Mouse (Mus musculus): ENCODE results near the gene Lyrm7. TPM values are rescaled to one million over a fixed set of nuclear protein-coding genes. Genes with fewer than 3 reads are reported as not detected.
"Not testable (repeated sequence)": the region's sequence is repeated elsewhere in the genome, so short reads cannot be mapped to it uniquely, and the experiment has no call there.

Lyrm7 gene
- polyA plus RNA-seq, 1 experiment from 2014 or later: 7.7 TPM

DNA sequence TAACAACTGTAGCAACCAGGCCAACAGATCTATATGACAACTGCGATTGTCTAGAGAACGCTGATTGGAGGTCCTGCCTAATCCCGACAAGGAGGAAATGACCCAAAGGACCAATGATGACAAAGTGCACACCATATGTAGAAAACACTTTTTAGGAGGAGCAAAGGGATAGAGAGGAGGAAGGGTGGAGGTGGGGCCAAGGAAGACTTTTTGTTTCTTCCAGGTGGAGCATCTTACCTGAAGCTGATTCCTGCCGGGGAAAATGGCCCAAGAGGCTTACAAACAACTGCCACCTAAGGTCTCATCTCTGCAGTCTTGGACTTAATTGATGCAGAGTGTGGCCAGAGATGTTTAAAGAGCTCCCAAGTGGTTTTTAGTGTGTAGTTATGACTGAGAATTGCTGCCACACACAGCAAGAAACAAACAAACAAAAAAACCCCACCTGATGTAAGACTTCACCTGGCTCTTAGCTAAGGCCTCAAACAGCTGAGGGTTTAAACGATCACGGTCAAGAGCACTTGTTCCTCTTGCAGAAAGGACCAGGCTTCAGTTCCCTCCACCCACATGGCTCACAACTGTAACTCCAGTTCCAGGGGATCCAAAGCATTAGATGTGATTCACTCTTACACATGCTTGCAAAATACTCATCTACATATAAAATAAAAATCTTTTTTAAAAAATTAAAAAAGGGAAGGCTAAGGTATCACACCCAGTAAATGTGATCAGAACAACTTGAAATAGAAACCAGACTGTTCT lies 4.8 kb upstream of the Lyrm7 start:
- H3K4me2 ChIP-seq (ENCODE audit: low read length): peak overlapping the region; percentile 60
- peaks cover 7% of the 10 kb centered on the region for H3K36me3 ChIP-seq (ENCODE audit: insufficient read depth, low read length)
- 0 out of 2 replicates have a peak, but pooled peaks cover 14% of the 10 kb centered on the region for H3K4me1 ChIP-seq (replicated peaks; ENCODE audit: insufficient read depth, low read length)
- peak overlapping the region; percentile 95 for H3K27ac ChIP-seq
- no peak for TF ChIP-seq CTCF (IDR thresholded peaks at IDR 0.05; ENCODE audit: low read depth)
- WGBS: 65% methylated on average over 6 of the region's 6 CpGs
- DNase-seq (ENCODE audit: low spot score): no peak
- peak overlapping the region; percentile 95 for H3K4me3 ChIP-seq (replicated peaks; ENCODE audit: low read depth, low read length)
- no peak for ATAC-seq (replicated peaks; ENCODE audit: low FRiP score, low read depth)
- H3K9ac ChIP-seq (ENCODE audit: low read depth, low read length): peak overlapping the region; percentile 96
- no peaks in the 10 kb centered on the region for H3K27me3 ChIP-seq (ENCODE audit: insufficient read depth, low read length)
- no peaks in the 10 kb centered on the region for H3K9me3 ChIP-seq (replicated peaks; ENCODE audit: low read length)

DNA sequence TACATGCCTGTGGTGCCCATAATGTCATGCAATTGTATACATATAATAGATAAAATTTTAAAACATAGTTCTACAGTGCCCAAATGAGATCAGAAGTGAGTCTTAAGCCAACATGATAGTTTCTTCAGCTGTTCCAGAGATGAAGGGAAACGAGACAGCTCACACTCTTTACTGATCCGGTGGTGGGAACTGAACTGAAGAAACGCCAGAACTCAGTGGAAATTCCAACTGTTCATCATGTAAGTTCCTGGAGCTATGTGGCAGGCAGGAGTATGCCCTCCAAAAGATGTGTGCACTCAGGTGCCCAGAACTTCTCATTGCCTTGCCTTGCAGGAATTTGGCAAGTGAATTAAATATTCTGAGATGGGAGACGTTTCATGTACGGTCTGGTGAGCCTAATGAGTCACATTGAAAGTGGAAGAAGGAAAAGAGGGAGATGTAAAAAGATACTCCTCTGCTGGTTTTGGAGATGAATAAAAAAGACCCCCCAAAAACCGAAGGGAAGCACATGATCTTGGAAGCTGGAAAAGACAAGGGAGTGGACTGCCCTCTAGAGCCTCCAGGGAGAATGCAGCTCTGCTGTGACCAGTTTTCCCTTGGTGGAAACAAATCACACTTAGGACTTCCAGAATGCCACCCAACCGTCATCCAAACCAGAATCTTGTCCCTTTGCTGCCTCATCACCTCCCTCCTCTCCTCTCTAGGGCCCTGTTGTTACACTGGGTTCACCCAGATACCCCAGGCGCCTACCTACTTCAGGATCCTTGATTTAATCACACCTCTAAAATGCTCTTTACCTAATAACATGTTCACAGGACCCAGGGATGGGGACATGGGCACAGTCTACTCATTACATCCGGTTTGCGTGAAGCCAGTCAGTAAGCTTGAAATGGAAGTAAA lies 2.2 kb upstream of the Lyrm7 start:
- Histone ChIP-seq H3K4me3 (replicated peaks; ENCODE audit: low read depth, low read length) (no peak overlapping the region), H3K4me1 (replicated peaks; ENCODE audit: insufficient read depth, low read length) (0 out of 2 replicates have a peak, but pooled peaks cover 14% of the 10 kb centered on the region), H3K27ac (no peak overlapping the region), H3K27me3 (ENCODE audit: insufficient read depth, low read length) (no peaks in the 10 kb centered on the region), H3K36me3 (ENCODE audit: insufficient read depth, low read length) (no peaks in the 10 kb centered on the region), H3K9me3 (replicated peaks; ENCODE audit: low read length) (no peaks in the 10 kb centered on the region), H3K9ac (ENCODE audit: low read depth, low read length) (no peak overlapping the region), H3K4me2 (ENCODE audit: low read length) (0 out of 2 replicates have a peak overlapping the region, but pooled peaks have one; percentile 5)
- DNase-seq (ENCODE audit: low spot score) (peak; percentile 85), ATAC-seq (replicated peaks; ENCODE audit: low FRiP score, low read depth) (no peak)
- 39% methylated on average over 10 of the region's 10 CpGs for WGBS
- peak; percentile 86 for TF ChIP-seq CTCF (IDR thresholded peaks at IDR 0.05; ENCODE audit: low read depth)

DNA sequence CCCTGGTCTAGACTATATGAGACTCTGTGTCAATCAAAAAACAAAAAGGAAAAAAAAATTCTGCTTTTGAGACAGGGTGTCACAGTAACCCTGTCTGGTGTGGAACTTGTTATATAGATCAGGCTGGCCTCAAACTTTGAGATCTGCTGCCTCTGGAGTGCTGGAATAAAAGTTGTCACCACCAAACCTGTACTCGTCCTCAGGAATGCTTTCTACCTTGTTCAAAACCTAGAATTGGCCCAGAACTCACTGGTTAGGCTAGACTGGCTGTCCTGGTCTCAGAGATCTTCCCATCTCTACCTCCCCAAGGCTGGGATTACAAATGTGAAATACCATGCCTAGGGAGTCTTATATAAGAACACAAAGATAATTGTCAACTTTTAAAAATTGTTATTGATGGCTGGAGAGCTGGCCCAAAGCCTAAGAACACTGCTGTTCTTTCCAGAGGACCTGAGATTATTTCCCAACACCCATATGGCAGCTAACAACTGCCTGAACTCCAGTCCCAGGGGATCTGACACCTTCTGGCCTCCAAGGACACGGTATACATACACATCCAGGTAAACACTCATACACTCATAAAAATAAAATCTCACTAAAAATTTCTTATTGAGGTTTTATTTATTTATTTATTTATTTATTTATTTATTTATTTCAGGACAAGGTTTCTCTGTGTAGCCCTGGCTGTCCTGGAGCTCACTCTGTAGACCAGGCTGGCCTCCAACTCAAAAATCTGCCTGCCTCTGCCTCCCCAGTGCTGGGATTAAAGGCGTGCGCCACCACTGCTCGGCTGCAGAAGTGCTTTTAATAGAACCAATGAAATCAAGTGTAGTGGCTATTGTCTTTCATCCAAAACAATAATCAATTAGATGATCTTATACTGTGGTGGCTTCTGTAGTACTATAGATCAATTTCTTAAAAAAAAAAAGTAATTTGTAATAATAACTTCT lies 1.0 kb upstream of the Lyrm7 start:
- no peak overlapping the region for H3K9ac ChIP-seq (ENCODE audit: low read depth, low read length)
- no peak for TF ChIP-seq CTCF (IDR thresholded peaks at IDR 0.05; ENCODE audit: low read depth)
- WGBS: 85% methylated on average over 5 of the region's 5 CpGs
- H3K9me3 ChIP-seq (replicated peaks; ENCODE audit: low read length): no peaks in the 10 kb centered on the region
- H3K27ac ChIP-seq: no peak overlapping the region
- no peak for ATAC-seq (replicated peaks; ENCODE audit: low FRiP score, low read depth)
- H3K36me3 ChIP-seq (ENCODE audit: insufficient read depth, low read length): no peaks in the 10 kb centered on the region
- no peak overlapping the region for H3K4me2 ChIP-seq (ENCODE audit: low read length)
- no peak for DNase-seq (ENCODE audit: low spot score)
- H3K4me1 ChIP-seq (replicated peaks; ENCODE audit: insufficient read depth, low read length): 0 out of 2 replicates have a peak, but pooled peaks cover 7% of the 10 kb centered on the region
- H3K4me3 ChIP-seq (replicated peaks; ENCODE audit: low read depth, low read length): no peak overlapping the region
- no peaks in the 10 kb centered on the region for H3K27me3 ChIP-seq (ENCODE audit: insufficient read depth, low read length)

DNA sequence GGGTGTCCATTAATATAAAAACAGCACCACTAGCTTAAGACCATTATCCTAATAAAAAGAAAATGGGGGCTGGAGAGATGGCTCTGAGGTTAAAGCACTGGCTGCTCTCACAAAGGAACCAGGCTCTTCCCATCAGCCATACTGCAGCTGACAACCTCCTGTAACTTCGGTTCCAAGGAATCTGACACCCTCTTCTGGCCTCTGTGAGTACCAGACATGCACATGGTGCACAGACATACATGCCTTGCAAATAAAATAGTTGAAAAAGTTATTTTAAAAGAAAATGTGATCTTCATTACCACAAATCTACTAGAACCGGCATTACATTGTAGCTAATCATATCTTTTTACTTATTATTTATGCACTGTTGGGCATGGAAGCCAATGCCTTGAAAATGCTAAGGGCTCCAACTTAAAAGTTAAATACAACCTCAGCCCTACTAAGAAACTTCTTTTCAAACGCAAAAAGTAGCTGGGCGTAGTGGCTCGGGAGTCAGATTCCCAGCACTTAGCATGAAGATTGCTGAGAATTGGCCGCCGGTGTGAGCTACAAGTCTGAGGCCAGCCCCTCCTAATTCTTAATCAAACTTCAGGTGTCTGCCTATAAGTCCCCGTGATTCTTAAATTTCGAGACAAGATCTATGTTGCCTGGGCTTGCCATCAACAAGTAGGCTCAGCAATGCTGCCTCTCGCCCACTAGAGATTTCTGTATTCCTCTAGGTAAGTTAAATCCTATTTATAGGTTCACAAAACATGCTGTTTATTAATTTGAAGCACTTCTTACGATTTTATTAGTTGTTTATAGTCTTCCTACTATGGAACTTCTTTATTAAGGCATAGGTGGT lies 1.2 kb downstream of the Lyrm7 start:
- Histone ChIP-seq H3K9ac (ENCODE audit: low read depth, low read length) (peak overlapping the region; percentile 75), H3K4me2 (ENCODE audit: low read length) (peak overlapping the region; percentile 86), H3K27me3 (ENCODE audit: insufficient read depth, low read length) (no peaks in the 10 kb centered on the region), H3K27ac (peak overlapping the region; percentile 81; the same call in 1 of the 2 replicates), H3K4me1 (replicated peaks; ENCODE audit: insufficient read depth, low read length) (0 out of 2 replicates have a peak, but pooled peaks cover 7% of the 10 kb centered on the region), H3K36me3 (ENCODE audit: insufficient read depth, low read length) (no peaks in the 10 kb centered on the region), H3K9me3 (replicated peaks; ENCODE audit: low read length) (no peaks in the 10 kb centered on the region), H3K4me3 (replicated peaks; ENCODE audit: low read depth, low read length) (peak overlapping the region; percentile 67)
- peak; percentile 71 for TF ChIP-seq CTCF (IDR thresholded peaks at IDR 0.05; ENCODE audit: low read depth)
- ATAC-seq (replicated peaks; ENCODE audit: low FRiP score, low read depth) (no peak), DNase-seq (ENCODE audit: low spot score) (peak; percentile 80)
- WGBS: 24% methylated on average over 11 of the region's 11 CpGs

DNA sequence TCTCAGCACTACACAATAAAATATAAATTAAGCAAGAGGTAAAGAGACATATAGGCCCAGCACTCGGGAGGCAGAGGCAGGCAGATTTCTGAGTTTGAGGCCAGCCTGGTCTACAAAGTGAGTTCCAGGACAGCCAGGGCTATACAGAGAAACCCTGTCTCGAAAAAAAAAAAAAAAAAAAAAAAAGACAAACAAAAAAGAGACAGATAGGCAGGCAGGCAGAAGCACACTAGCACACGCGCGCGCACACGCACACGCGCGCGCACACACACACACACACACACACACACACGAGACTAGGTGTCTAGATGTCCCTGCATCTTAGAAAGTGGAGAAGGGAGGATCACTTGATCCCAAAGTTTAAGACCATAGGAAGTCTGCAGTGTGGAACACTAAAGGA lies 1.8 kb downstream of the Lyrm7 start:
- not testable (repeated sequence) for H3K27ac ChIP-seq; H3K4me2 ChIP-seq (ENCODE audit: low read length); H3K36me3 ChIP-seq (ENCODE audit: insufficient read depth, low read length); H3K4me1 ChIP-seq (replicated peaks; ENCODE audit: insufficient read depth, low read length); H3K9ac ChIP-seq (ENCODE audit: low read depth, low read length); DNase-seq (ENCODE audit: low spot score); ATAC-seq (replicated peaks; ENCODE audit: low FRiP score, low read depth); H3K4me3 ChIP-seq (replicated peaks; ENCODE audit: low read depth, low read length); H3K27me3 ChIP-seq (ENCODE audit: insufficient read depth, low read length); H3K9me3 ChIP-seq (replicated peaks; ENCODE audit: low read length)
- WGBS: 89% methylated on average over 11 of the region's 12 CpGs
